Mouse (Mus musculus): ENCODE results near the gene Pml. TPM values are rescaled to one million over a fixed set of nuclear protein-coding genes. Genes with fewer than 3 reads are reported as not detected.

Pml gene
- polyA plus RNA-seq, 1 experiment, result 24.3 TPM

DNA sequence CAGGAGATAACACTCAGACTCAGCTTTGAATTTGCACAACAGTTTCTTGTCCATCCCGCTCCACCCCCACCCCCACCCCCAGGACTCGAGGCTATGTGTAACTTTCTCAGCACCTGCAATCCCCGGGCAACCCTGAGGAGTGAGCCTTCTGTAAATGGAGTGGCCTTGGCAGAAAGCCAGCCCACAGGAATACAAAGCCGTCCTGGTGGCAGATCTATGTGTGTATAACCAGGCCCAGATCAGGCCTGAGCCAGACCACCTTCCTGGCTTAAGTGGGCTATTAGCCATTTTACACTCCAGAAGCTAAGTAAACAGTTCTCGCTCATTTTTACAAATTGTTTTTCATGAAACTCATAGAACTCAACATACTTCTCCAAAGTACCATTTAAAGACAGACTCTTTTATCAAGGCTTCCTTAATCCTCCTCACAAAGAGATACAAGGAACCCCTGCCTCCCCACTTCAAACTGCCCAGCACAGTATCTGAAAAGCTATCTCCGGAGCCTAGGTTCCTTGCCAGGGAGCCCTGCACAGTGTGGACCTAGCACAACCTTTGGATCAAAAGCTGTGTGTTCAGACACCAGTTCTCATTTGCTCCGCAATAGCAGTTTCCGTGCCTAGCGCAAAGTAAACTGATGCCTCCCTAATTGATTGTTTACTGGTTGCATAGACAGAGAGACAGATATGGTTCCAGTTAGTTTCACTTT lies 7.7 kb downstream of the Pml start:
- H3K79me2 ChIP-seq (ENCODE audit: control insufficient read depth, insufficient read depth), result peaks cover 99% of the 10 kb centered on the region
- no peak overlapping the region for H3ac ChIP-seq (ENCODE audit: control insufficient read depth, insufficient read length, low read depth)
- peaks cover 58% of the 10 kb centered on the region for H3K79me3 ChIP-seq (ENCODE audit: low read depth)
- H3K27me3 ChIP-seq (ENCODE audit: control insufficient read depth, insufficient read depth, insufficient read length), result no peaks in the 10 kb centered on the region
- no peak for TF ChIP-seq CTCF (IDR thresholded peaks at IDR 0.05; ENCODE audit: control insufficient read depth, insufficient read depth, insufficient read length)
- no peak for TF ChIP-seq MYOG (IDR thresholded peaks at IDR 0.05; ENCODE audit: control insufficient read depth, extremely low read depth, insufficient read length)
- no peak for TF ChIP-seq MAX (IDR thresholded peaks at IDR 0.05)
- no peak for TF ChIP-seq MYOD1 (IDR thresholded peaks at IDR 0.05; ENCODE audit: control insufficient read depth, insufficient read length, low read depth)
- TF ChIP-seq USF1 (IDR thresholded peaks at IDR 0.05; ENCODE audit: low read depth), result no peak
- TF ChIP-seq CEBPB (IDR thresholded peaks at IDR 0.05; ENCODE audit: low read depth), result no peak
- TF ChIP-seq FOSL1 (IDR thresholded peaks at IDR 0.05; ENCODE audit: insufficient read depth, low read length, poor library complexity, severe bottlenecking), result no peak
- H3K4me3 ChIP-seq (ENCODE audit: insufficient read depth, poor library complexity, severe bottlenecking), result no peak overlapping the region
- H3K36me3 ChIP-seq (ENCODE audit: control insufficient read depth, insufficient read depth), result peaks cover 43% of the 10 kb centered on the region

DNA sequence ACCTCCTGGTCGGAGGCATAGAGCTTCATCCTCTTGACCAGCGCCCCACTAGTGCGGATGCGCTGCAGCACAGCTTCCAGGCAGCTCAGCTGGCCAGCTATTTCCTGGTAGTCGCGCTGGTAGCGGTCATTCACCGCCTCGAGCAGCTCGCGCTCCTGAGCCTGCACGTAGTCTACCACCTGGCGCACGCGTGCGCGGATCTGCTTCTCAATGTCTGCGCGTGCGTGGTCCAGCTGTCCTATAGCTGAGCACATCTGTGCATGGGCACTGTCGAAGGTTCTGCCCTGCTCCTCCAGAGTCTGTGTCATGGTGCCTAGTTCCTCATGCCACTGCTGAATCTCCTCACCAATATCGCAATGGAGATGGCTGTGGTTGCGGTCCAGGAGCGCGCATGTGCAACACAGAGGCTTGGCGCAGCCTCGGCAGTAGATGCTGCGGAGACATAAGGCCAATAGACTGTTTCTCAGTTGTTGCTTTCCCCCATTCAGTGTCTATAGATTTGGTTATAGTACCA lies 15.0 kb downstream of the Pml start:
- peaks cover 25% of the 10 kb centered on the region for H3K79me2 ChIP-seq (ENCODE audit: control insufficient read depth, insufficient read depth)
- TF ChIP-seq CTCF (IDR thresholded peaks at IDR 0.05; ENCODE audit: control insufficient read depth, insufficient read depth, insufficient read length) (no peak), CEBPB (IDR thresholded peaks at IDR 0.05; ENCODE audit: low read depth) (no peak), MYOD1 (IDR thresholded peaks at IDR 0.05; ENCODE audit: control insufficient read depth, insufficient read length, low read depth) (no peak), FOSL1 (IDR thresholded peaks at IDR 0.05; ENCODE audit: insufficient read depth, low read length, poor library complexity, severe bottlenecking) (no peak), USF1 (IDR thresholded peaks at IDR 0.05; ENCODE audit: low read depth) (no peak), MYOG (IDR thresholded peaks at IDR 0.05; ENCODE audit: control insufficient read depth, extremely low read depth, insufficient read length) (no peak), MAX (IDR thresholded peaks at IDR 0.05) (no peak)
- peaks cover 7% of the 10 kb centered on the region for H3K79me3 ChIP-seq (ENCODE audit: low read depth)
- H3K4me3 ChIP-seq (ENCODE audit: insufficient read depth, poor library complexity, severe bottlenecking), result no peak overlapping the region
- no peaks in the 10 kb centered on the region for H3K27me3 ChIP-seq (ENCODE audit: control insufficient read depth, insufficient read depth, insufficient read length)
- H3ac ChIP-seq (ENCODE audit: control insufficient read depth, insufficient read length, low read depth), result no peak overlapping the region
- H3K36me3 ChIP-seq (ENCODE audit: control insufficient read depth, insufficient read depth), result peaks cover 52% of the 10 kb centered on the region

DNA sequence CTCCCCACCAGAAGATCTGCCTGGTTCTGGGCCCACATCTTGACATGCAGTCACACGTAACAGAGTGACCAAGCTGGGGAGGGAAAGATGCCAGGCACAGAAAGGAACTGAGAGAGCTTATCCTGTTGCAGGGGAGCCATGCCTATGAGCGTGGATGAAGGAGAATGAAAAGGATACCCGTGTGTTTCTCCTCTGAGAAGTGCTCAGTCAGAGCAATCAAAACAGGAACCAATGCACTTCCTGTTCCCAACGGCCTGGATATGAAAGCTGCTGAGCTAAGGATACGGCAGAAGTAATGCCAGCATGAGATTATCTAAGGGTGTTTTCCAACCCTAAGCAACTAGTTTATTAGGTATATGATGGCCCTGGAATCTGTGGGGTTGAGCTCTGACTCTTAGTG lies 17.2 kb downstream of the Pml start:
- Histone ChIP-seq H3K27me3 (ENCODE audit: control insufficient read depth, insufficient read depth, insufficient read length) (no peaks in the 10 kb centered on the region), H3K79me2 (ENCODE audit: control insufficient read depth, insufficient read depth) (peaks cover 3% of the 10 kb centered on the region), H3K4me3 (ENCODE audit: insufficient read depth, poor library complexity, severe bottlenecking) (no peak overlapping the region), H3K79me3 (ENCODE audit: low read depth) (no peaks in the 10 kb centered on the region), H3K36me3 (ENCODE audit: control insufficient read depth, insufficient read depth) (peaks cover 69% of the 10 kb centered on the region), H3ac (ENCODE audit: control insufficient read depth, insufficient read length, low read depth) (no peak overlapping the region)
- no peak for TF ChIP-seq USF1 (IDR thresholded peaks at IDR 0.05; ENCODE audit: low read depth)
- TF ChIP-seq MAX (IDR thresholded peaks at IDR 0.05), result no peak
- no peak for TF ChIP-seq MYOG (IDR thresholded peaks at IDR 0.05; ENCODE audit: control insufficient read depth, extremely low read depth, insufficient read length)
- TF ChIP-seq CTCF (IDR thresholded peaks at IDR 0.05; ENCODE audit: control insufficient read depth, insufficient read depth, insufficient read length), result no peak
- TF ChIP-seq CEBPB (IDR thresholded peaks at IDR 0.05; ENCODE audit: low read depth), result no peak
- TF ChIP-seq MYOD1 (IDR thresholded peaks at IDR 0.05; ENCODE audit: control insufficient read depth, insufficient read length, low read depth), result no peak
- TF ChIP-seq FOSL1 (IDR thresholded peaks at IDR 0.05; ENCODE audit: insufficient read depth, low read length, poor library complexity, severe bottlenecking), result no peak

DNA sequence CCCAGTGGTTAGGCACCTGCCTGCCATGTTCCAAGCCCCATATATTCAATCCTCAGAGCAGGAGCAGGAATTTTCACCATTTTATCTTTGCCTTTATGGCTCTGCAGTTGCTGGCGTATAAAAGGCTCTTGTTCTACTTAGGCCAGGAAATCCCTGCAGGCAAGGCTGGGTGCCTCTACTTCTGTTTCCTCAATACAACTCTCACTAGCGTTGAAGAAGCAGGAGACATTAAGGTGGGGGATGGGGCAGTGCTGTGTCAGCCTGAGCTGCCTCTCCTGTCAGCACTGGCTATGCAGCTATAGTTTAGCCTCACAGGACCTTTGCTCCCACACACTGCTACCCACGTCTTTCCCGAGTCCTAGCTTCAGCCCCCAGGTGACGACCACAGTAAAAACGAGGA lies 17.8 kb downstream of the Pml start:
- H3K36me3 ChIP-seq (ENCODE audit: control insufficient read depth, insufficient read depth), result peaks cover 71% of the 10 kb centered on the region
- TF ChIP-seq FOSL1 (IDR thresholded peaks at IDR 0.05; ENCODE audit: insufficient read depth, low read length, poor library complexity, severe bottlenecking), result no peak
- TF ChIP-seq USF1 (IDR thresholded peaks at IDR 0.05; ENCODE audit: low read depth), result no peak
- no peak for TF ChIP-seq MYOD1 (IDR thresholded peaks at IDR 0.05; ENCODE audit: control insufficient read depth, insufficient read length, low read depth)
- no peak for TF ChIP-seq MYOG (IDR thresholded peaks at IDR 0.05; ENCODE audit: control insufficient read depth, extremely low read depth, insufficient read length)
- no peak for TF ChIP-seq MAX (IDR thresholded peaks at IDR 0.05)
- no peaks in the 10 kb centered on the region for H3K27me3 ChIP-seq (ENCODE audit: control insufficient read depth, insufficient read depth, insufficient read length)
- no peaks in the 10 kb centered on the region for H3K79me3 ChIP-seq (ENCODE audit: low read depth)
- H3K79me2 ChIP-seq (ENCODE audit: control insufficient read depth, insufficient read depth), result no peaks in the 10 kb centered on the region
- no peak overlapping the region for H3K4me3 ChIP-seq (ENCODE audit: insufficient read depth, poor library complexity, severe bottlenecking)
- no peak overlapping the region for H3ac ChIP-seq (ENCODE audit: control insufficient read depth, insufficient read length, low read depth)

DNA sequence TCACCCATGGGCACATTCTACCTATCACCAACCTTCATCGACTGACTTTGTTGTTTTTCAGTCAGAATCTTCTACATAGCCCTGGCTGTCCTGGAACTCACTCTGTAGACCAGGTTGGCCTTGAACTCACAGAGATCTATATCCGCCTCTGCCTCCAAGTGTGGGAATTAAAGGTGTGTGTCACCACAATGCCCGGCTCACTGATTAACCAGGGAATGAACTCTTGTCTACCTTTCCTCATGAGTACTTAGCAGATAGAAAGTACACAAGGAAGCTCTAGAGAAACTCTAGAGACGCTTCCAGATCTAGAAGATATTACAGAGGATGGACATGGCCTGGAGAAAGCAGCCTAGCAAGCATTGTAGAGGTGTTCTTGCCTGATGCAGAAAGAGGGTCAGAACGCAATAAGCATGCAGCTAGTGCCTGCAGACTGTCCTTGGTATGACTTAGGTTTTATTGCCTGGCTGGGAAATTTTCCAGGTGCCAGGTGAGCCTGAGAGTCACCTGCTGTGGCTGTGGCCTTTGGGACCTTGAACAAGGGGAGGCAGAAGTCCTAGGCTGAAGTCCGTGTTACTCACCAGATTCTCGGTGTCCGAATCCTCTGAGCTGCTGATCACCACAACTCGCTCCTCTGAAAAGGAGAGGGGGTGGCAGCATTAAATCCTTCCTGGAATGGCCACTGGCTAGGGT lies 20.7 kb downstream of the Pml start:
- TF ChIP-seq USF1 (IDR thresholded peaks at IDR 0.05; ENCODE audit: low read depth) (no peak), FOSL1 (IDR thresholded peaks at IDR 0.05; ENCODE audit: insufficient read depth, low read length, poor library complexity, severe bottlenecking) (no peak), MYOG (IDR thresholded peaks at IDR 0.05; ENCODE audit: control insufficient read depth, extremely low read depth, insufficient read length) (no peak)
- no peaks in the 10 kb centered on the region for H3K27me3 ChIP-seq (ENCODE audit: control insufficient read depth, insufficient read depth, insufficient read length)
- H3ac ChIP-seq (ENCODE audit: control insufficient read depth, insufficient read length, low read depth), result no peak overlapping the region
- peaks cover 80% of the 10 kb centered on the region for H3K36me3 ChIP-seq (ENCODE audit: control insufficient read depth, insufficient read depth)
- H3K79me3 ChIP-seq (ENCODE audit: low read depth), result no peaks in the 10 kb centered on the region
- H3K4me3 ChIP-seq (ENCODE audit: insufficient read depth, poor library complexity, severe bottlenecking), result no peak overlapping the region
- no peaks in the 10 kb centered on the region for H3K79me2 ChIP-seq (ENCODE audit: control insufficient read depth, insufficient read depth)
